Mouse (Mus musculus) bone marrow macrophage, adult 2 months (primary cell): Measurements from ENCODE around the gene Zfp654.

Experiments
- CTCF ChIP-seq: IDR thresholded peaks from 2 replicates; pipeline ENCODE4 v1.5.1; 2012; ENCODE audit warnings: low read depth, mild to moderate bottlenecking, low read length, moderate library complexity
- POLR2A ChIP-seq: IDR thresholded peaks from 2 replicates; pipeline ENCODE4 v1.6.1; 2012; ENCODE audit warnings: mild to moderate bottlenecking, low read depth, low read length, borderline replicate concordance

DNA sequence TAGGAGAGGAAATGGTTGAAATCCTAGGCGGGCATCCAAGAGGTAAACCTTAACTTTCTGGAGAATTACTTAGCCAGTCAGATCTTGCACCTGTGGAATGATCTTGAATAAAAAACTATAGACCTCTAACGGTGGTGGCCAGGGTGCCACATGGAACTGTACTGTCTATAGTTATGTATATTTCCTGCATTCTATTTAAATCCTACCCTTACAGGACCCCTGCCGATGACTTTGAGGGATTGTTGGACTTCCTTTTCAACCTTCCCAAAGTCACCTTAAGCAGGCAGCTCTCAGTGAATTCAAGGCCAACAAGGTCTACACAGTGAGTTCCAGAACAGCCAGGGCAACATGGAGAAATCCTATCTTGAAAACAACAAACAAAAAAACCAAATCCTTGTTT lies 38.0 kb upstream of the Zfp654 start:
- TF ChIP-seq CTCF: no peak
- TF ChIP-seq POLR2A: no peak
